Mouse (Mus musculus): ENCODE measurements around the gene Rars.

GRCm38 (mm10) chr11:35870961-35871360 is 36.7 kb upstream of the Rars start:
- TF ChIP-seq CTCF (conservative IDR thresholded peaks at IDR 0.05; ENCODE audit: low read length) (no peak), POU5F1 (IDR thresholded peaks at IDR 0.05; ENCODE audit: borderline replicate concordance, low read length) (no peak)
